Mouse (Mus musculus): ENCODE data around the gene Atp7a.

- TF ChIP-seq POLR2A (IDR thresholded peaks at IDR 0.05; ENCODE audit: low read depth, low read length), result no peak
- TF ChIP-seq CTCF (conservative IDR thresholded peaks at IDR 0.05; ENCODE audit: insufficient read depth, insufficient read length, low read depth, low read length), result no peak
Measured at GRCm38 (mm10) chrX:106082518-106082917, 55.4 kb downstream of the Atp7a start.
